Mouse (Mus musculus): ENCODE results near the gene Vps13d.

Gene Vps13d

GRCm38 (mm10) chr4:145194559-145195162, at the start of gene Vps13d:
Gene Vps13d, minus strand, starts transcription at chr4:145195005.
- DNase-seq (ENCODE audit: inconsistent age in 2 of 2, low spot score in 1 of 2), result peak; percentile 91 to 96

- DNase-seq (ENCODE audit: inconsistent age in 2 of 2, low spot score in 1 of 2), result no peak
Observed at GRCm38 (mm10) chr4:145242719-145243350, 48.0 kb upstream of the Vps13d start.

GRCm38 (mm10) chr4:145240723-145241231, 46.0 kb upstream of the Vps13d start:
- peak; percentile 29 to 57 for DNase-seq (ENCODE audit: inconsistent age in 2 of 2, low spot score in 1 of 2)

- peak; percentile 50 to 64 for DNase-seq (ENCODE audit: inconsistent age in 2 of 2, low spot score in 1 of 2)
Observed at GRCm38 (mm10) chr4:145239049-145239830, 44.4 kb upstream of the Vps13d start.

- DNase-seq (ENCODE audit: inconsistent age in 2 of 2, low spot score in 1 of 2), result no peak
Observed at GRCm38 (mm10) chr4:145236027-145236426, 41.2 kb upstream of the Vps13d start.

GRCm38 (mm10) chr4:145233487-145234228, 38.9 kb upstream of the Vps13d start:
- DNase-seq (ENCODE audit: inconsistent age in 2 of 2, low spot score in 1 of 2), result peak in 1 of 2 experiments; percentile 46

- DNase-seq (ENCODE audit: inconsistent age in 2 of 2, low spot score in 1 of 2), result no peak
Observed at GRCm38 (mm10) chr4:145231732-145232131, 36.9 kb upstream of the Vps13d start.

- no peak for DNase-seq (ENCODE audit: inconsistent age in 2 of 2, low spot score in 1 of 2)
Observed at GRCm38 (mm10) chr4:145230647-145231046, 35.8 kb upstream of the Vps13d start.

- no peak for DNase-seq (ENCODE audit: inconsistent age in 2 of 2, low spot score in 1 of 2)
Observed at GRCm38 (mm10) chr4:145229524-145230163, 34.8 kb upstream of the Vps13d start.

- DNase-seq (ENCODE audit: inconsistent age in 2 of 2, low spot score in 1 of 2), result no peak
Observed at GRCm38 (mm10) chr4:145229051-145229450, 34.2 kb upstream of the Vps13d start.

GRCm38 (mm10) chr4:145224613-145225012, 29.8 kb upstream of the Vps13d start:
- DNase-seq (ENCODE audit: inconsistent age in 2 of 2, low spot score in 1 of 2), result no peak

- peak; percentile 46 to 56 for DNase-seq (ENCODE audit: inconsistent age in 2 of 2, low spot score in 1 of 2)
Observed at GRCm38 (mm10) chr4:145222064-145222463, 27.3 kb upstream of the Vps13d start.

GRCm38 (mm10) chr4:145221379-145221778, 26.6 kb upstream of the Vps13d start:
- DNase-seq (ENCODE audit: inconsistent age in 2 of 2, low spot score in 1 of 2), result peak; percentile 56 to 68

- no peak for DNase-seq (ENCODE audit: inconsistent age in 2 of 2, low spot score in 1 of 2)
Observed at GRCm38 (mm10) chr4:145220001-145220400, 25.2 kb upstream of the Vps13d start.

- DNase-seq (ENCODE audit: inconsistent age in 2 of 2, low spot score in 1 of 2), result peak; percentile 55 to 82
Observed at GRCm38 (mm10) chr4:145219240-145219985, 24.6 kb upstream of the Vps13d start.

GRCm38 (mm10) chr4:145217837-145218236, 23.0 kb upstream of the Vps13d start:
- DNase-seq (ENCODE audit: inconsistent age in 2 of 2, low spot score in 1 of 2), result no peak

- DNase-seq (ENCODE audit: inconsistent age in 2 of 2, low spot score in 1 of 2), result no peak
Observed at GRCm38 (mm10) chr4:145217046-145217445, 22.2 kb upstream of the Vps13d start.

- DNase-seq (ENCODE audit: inconsistent age in 2 of 2, low spot score in 1 of 2), result no peak
Observed at GRCm38 (mm10) chr4:145215396-145215795, 20.6 kb upstream of the Vps13d start.

- DNase-seq (ENCODE audit: inconsistent age in 2 of 2, low spot score in 1 of 2), result no peak
Observed at GRCm38 (mm10) chr4:145214786-145215174, 20.0 kb upstream of the Vps13d start.

Measured in adrenal gland, adult (tissue).